Mouse (Mus musculus): Measurements from ENCODE around the gene Cdk11b. TPM values are rescaled to one million over a fixed set of nuclear protein-coding genes. Genes with fewer than 3 reads are reported as not detected.
A peak's percentile ranks its signal among the peaks of the same experiment; 100 is the strongest.

Gene Cdk11b
- 75.7 and 107 TPM in 2 replicates for total RNA-seq (2017)

DNA sequence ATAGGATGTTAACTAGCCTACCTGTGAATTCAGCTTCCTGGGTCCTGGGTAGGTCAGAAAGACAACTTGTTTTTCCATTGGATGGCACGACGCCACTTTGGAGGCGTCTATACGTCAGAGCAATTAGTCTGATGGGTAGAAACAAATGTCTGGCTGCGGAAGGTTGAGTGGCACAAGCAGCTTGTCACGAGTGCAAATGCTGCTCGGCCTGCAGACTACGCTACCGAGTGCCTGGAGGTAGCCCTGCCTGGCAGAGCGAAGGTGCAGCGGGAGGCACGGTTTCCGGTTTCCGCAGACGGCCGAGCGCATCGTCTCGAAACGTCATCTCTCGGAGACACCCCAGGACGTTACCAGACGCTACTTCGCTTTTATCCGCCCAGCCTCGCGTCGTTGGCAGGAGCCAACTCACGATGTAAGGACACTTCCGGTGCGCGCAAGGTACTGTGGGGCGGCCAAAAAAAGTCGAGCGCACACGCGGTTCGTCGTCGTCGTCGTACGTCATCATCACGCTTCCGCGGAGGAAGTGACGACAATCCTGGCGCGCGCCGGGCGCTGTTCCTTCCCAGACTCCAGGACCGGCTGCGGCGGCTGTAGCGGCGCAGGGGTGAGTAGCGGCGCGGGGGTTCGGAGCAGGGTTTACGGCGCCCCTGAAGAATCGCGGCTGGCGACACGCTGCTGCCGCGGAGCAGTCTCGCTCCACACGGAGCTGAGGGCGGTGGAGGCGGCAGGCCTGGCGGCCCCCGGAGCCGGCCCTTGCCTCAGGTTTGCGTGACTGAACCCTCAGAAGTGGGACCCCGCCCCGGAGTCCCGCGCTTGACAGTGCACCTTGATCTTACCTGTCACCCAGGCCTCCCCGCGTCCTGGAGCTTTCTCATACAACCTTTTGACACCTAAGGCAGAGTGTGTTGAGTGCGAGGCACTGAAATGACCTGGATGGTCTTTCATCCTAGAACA lies at the start of gene Cdk11b:
Gene Cdk11b (plus strand): TSS at position 517 of the 954 bp plus-strand sequence.
- ATAC-seq (replicated peaks in 1 of 2; ENCODE audit: insufficient read depth in 1 of 2, low FRiP score in 2 of 2, low TSS enrichment in 1 of 2, low read depth in 1 of 2, poor library complexity in 2 of 2, severe bottlenecking in 2 of 2): peak; percentile 98

DNA sequence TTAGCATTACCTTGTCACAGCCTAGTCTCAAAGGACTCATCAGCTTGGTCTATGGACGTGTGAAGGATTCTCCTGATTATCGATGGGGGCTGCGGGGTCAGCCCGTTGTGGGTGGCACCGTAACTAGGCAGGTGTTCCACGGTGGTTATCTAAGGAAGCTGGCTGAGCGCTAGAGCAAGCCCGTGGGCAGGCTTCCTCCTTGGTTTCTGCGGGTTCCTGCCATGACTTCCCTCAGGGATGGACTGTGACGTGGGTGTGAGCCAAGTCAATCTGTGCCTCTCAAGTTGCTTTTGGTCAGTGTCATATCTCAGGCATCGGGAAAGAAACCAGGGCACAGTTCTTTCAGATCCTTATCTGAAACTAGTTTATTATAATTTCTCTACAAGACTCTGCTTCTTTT lies 49.7 kb upstream of the Cdk11b start:
- ATAC-seq (replicated peaks in 1 of 2; ENCODE audit: insufficient read depth in 1 of 2, low FRiP score in 2 of 2, low TSS enrichment in 1 of 2, low read depth in 1 of 2, poor library complexity in 2 of 2, severe bottlenecking in 2 of 2): peak; percentile 74 to 78

DNA sequence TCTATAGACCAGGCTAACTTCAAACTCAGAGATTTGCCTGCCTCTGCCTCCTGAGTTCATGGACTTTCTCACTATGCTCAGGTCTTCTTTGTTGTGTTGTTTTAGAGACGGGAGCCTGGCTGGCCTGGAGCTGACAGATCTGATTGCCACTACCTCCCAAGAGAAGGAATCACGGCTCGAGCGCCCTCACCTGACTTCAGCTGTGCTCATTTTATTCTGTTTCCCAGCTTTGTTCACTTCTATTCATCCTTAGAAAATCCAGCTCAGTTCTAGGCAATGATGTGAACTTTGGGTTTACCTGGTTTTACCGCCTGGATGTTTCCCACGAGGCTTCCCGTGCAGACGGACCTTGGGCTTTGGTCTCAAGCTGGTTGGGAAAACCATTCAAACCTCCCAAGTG lies 49.1 kb upstream of the Cdk11b start:
- ATAC-seq (replicated peaks in 1 of 2; ENCODE audit: insufficient read depth in 1 of 2, low FRiP score in 2 of 2, low TSS enrichment in 1 of 2, low read depth in 1 of 2, poor library complexity in 2 of 2, severe bottlenecking in 2 of 2): no peak

DNA sequence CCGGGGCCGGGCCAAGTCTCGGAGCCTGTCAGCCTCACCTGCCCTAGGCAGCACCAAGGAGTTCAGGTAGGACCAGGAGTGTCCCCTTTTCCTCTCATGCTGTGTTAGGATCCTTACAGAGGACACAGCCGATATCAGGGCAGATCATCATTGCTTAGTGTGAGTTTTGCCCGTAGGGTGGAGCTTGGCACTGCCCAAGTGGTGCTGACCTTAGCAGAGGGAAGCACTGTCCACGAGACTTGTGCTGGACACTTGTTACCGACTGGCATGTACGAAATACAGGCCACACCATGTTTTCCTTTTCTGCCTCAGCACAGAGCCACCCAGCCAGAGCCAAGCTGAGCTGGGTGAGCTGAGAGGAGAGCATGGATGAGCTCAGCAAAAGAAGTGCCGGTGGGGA lies 47.5 kb upstream of the Cdk11b start:
- no peak for ATAC-seq (replicated peaks in 1 of 2; ENCODE audit: insufficient read depth in 1 of 2, low FRiP score in 2 of 2, low TSS enrichment in 1 of 2, low read depth in 1 of 2, poor library complexity in 2 of 2, severe bottlenecking in 2 of 2)

DNA sequence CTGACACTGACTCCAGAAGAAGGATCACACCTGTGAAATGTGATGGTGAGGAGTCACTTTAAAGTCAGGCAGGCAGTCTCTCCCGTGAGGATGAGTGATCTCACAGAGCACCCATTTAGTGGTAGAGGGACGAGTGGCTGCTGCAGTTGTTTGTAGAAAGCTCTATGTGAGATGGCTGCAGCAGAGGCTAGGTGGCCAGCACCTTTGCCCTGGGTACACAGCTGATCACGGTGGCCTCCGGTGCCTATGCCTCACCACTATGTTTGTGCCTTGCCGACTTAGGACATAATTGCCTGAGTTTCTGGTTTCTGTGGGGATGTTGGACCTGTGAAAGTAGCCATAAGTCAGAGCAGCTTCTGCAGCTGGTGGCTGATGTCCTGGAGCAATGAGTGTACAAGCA lies 46.9 kb upstream of the Cdk11b start:
- no peak for ATAC-seq (replicated peaks in 1 of 2; ENCODE audit: insufficient read depth in 1 of 2, low FRiP score in 2 of 2, low TSS enrichment in 1 of 2, low read depth in 1 of 2, poor library complexity in 2 of 2, severe bottlenecking in 2 of 2)

DNA sequence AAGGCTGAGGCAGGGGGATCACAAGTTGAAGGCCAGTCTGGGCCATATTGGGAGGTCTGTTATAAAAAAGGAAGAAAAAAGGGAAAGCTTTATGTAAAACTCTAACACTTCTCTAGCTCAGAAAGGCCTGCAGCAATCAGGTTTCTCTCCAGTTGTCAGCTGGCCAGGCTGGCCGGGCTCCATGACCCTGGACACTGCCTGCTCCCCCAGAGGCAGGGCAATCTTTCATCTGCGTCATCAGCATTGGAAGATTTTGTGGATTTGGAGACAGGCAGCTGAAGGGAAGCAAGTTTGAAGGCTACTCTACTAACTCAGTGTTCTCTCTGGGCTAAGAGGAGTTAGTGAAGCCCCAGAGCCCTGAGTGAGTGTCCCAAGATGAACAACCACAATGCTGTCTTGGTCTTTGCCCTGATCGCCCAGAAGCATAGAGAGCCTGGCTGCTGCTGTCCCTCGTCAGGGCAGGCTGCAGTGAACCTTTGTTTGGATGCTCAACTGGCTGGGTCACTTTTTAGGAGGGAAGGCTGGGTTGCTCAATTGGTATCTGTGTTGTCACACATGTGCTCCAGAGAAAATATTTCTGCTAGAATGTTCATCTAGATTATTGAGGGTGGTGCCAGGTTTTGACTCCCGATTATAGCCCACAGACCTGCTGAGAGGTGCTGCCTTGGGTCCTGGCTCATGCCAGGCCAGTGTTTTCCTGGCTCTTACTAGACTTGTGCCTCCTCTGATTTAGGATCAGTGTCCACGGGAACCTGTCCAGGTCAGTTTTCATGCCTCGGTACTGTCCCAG lies 46.1 kb upstream of the Cdk11b start:
- ATAC-seq (replicated peaks in 1 of 2; ENCODE audit: insufficient read depth in 1 of 2, low FRiP score in 2 of 2, low TSS enrichment in 1 of 2, low read depth in 1 of 2, poor library complexity in 2 of 2, severe bottlenecking in 2 of 2): no peak

DNA sequence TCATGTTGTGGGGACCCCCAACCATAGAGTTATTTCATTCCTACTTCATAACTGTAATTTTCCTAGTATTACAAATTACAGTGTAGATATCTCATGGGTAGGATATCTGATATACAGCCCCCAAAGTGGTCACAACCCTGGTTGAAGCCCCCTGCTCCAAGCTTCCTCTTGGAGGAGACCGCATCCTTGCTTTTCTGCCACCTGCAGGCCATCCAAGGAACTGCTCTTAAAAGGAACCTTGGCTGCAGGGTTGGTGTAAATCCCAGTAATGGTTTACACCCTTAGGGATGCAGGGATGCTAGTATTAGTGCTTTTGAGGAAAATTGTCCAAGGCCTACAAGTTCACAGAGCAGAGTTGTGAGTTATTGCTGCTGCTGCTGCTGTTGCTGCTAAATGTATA lies 44.2 kb upstream of the Cdk11b start:
- ATAC-seq (replicated peaks in 1 of 2; ENCODE audit: insufficient read depth in 1 of 2, low FRiP score in 2 of 2, low TSS enrichment in 1 of 2, low read depth in 1 of 2, poor library complexity in 2 of 2, severe bottlenecking in 2 of 2): 0 out of 4 replicates have a peak, but pooled peaks have one; percentile 24 to 65

DNA sequence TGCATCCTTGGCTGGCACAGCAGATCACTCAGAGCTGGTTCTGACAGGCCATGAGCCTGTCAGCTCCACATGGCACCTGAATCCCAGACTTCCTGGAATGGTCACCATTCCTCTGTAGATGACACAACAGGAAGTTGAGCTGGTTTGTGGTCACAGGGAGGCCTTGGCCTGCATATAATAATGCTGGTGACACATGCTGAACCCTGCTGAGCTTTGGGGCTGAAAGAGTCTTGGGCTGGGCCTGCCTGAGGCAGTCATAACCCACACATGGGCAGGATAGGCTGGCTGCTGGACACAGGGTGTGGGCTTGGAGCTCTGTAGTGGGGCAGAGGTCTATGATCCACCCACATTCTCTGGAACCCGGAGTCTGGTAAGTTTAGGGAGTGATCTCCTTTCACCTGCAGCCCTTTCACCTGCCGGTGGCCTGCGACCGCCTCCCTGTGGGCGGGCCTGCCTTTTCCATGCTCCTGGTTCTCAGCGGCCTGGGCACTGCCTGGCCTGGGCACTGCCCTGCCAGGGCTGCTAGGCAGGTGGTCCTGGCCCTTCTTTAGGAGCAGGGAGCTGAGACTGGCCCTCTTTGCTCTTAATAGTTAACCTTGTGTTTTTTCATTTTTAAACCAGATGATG lies 42.3 kb upstream of the Cdk11b start:
- ATAC-seq (replicated peaks in 1 of 2; ENCODE audit: insufficient read depth in 1 of 2, low FRiP score in 2 of 2, low TSS enrichment in 1 of 2, low read depth in 1 of 2, poor library complexity in 2 of 2, severe bottlenecking in 2 of 2): peak; percentile 32 to 50; a peak in 3 of 4 replicates

DNA sequence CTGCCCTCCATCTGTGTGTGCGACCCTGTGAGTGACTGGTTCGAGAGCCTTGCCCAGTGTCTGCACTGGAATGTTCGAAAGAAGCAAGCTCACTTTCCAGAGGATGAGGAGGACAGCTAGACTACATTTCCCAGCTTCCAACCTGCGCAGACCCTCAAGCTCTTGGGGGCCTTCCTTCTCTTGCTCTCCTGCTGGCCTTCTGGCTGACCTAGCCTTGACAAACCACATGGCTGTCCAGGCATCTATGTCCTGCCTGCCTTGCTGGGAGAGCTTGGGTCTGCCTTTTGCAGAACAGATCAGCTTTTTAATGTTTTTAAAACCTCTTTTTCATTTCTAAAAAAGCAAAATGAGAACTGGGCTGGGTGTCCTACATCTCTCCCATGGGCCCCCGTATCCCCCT lies 35.3 kb upstream of the Cdk11b start:
- no peak for ATAC-seq (replicated peaks in 1 of 2; ENCODE audit: insufficient read depth in 1 of 2, low FRiP score in 2 of 2, low TSS enrichment in 1 of 2, low read depth in 1 of 2, poor library complexity in 2 of 2, severe bottlenecking in 2 of 2)

DNA sequence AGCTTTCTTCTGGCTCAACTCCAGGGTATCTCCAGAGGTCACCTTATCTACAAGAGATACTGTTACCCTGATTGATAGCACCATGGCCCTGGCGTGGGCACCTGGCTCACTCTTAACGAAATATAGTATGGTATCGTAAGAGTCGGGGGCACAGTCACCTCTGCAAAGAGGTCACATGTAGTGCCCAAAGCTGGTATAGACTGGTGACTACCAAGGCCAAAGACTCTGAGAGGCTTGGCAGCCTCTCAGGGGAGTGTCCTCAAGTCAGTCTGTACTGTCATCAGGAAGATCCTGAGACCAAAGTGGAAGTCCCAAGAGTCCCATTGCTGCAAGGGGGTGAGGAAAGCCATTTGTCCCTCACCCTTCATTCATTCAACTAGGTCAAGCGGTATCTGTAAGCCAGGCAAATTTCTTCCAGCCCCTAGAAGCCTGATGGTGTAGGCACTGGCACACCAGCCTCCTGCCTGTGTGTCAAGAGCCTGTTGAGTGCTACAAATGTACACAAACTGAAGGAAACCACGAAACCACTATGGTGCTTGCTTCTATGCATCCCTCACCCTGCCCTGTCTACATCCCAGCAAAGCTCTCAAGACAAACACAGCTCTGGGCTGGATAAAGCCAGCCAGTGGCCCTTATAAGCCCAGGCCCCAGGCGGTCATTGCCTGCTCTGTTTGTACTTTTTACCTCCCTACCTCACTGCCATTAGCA lies 33.5 kb upstream of the Cdk11b start:
- ATAC-seq (replicated peaks in 1 of 2; ENCODE audit: insufficient read depth in 1 of 2, low FRiP score in 2 of 2, low TSS enrichment in 1 of 2, low read depth in 1 of 2, poor library complexity in 2 of 2, severe bottlenecking in 2 of 2): peak in 1 of 2 experiments; percentile 33; a peak in 2 of 4 replicates

DNA sequence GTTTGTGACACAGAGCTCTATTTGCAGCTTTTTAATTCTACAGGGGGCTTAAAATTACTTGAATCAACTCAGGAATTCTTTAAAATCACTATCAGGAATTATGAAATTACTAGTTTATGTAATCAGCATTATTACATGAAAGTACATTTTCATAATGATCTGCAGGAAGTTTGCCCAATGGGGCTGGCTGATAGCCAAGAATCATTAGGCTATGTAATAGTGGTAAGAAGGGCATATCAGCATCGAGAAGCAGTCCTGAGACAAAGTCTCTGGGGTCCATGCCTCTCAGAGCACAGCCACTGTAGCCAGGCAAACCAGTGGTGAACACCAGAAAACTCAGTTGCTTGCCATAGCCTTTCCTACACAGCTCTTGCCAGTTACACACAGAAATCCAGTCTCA lies 30.9 kb upstream of the Cdk11b start:
- no peak for ATAC-seq (replicated peaks in 1 of 2; ENCODE audit: insufficient read depth in 1 of 2, low FRiP score in 2 of 2, low TSS enrichment in 1 of 2, low read depth in 1 of 2, poor library complexity in 2 of 2, severe bottlenecking in 2 of 2)

DNA sequence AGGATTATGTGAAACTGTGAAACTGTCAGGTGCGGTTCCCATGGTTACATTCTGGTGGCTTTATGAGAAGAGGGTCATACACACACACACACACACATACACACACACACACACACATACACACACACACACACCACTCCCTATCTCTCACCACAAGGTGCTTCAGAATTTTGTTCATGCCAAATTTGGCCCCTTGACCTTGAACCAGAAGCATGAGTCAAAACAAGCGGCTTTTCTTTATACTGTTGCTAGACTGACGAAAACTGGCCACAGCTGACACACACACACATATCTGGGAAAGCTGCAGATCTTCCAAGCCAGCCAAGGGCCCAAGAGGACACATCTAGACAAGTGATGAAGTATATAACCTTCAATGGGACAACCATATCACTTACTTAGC lies 28.9 kb upstream of the Cdk11b start:
- ATAC-seq (replicated peaks in 1 of 2; ENCODE audit: insufficient read depth in 1 of 2, low FRiP score in 2 of 2, low TSS enrichment in 1 of 2, low read depth in 1 of 2, poor library complexity in 2 of 2, severe bottlenecking in 2 of 2): no peak

DNA sequence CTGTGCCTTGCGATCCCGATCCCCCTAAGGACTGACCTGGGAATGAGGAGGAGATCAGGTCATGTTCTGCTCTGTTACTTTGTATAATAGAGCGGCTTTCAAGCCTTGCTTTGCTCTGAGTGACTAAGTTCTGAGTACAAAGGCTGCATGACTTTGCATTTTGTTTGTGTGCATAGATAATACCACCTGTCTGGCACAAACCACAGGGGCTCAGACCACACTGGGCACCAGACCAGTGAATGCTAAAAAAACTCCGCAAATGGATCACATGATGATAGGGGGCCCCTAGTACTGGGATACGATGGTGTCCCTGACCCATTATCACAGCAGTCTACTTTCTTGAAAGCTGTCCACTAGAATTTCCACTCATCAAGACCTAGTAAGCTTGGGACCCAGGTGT lies 28.0 kb upstream of the Cdk11b start:
- peak; percentile 31 to 60 for ATAC-seq (replicated peaks in 1 of 2; ENCODE audit: insufficient read depth in 1 of 2, low FRiP score in 2 of 2, low TSS enrichment in 1 of 2, low read depth in 1 of 2, poor library complexity in 2 of 2, severe bottlenecking in 2 of 2)

DNA sequence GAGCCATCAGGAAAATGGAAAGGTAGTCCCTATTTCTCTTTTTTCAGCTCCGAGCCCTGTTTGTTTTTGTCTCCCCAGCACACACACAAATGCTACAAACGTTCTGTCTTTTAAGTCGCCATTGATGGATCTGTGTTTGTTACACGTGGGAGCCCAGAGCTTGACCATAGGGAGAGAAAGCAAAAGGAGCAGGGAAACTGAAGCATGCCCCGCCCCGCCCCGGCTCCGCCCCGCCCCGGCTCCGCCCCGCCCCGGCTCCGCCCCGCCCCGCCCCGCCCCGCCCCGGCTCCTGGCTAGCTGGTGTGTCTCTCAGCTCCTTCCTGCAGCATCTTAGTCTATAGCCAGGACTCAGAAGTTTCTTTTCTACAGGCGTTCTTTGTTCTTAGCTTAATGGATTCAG lies 26.1 kb upstream of the Cdk11b start:
- ATAC-seq (replicated peaks in 1 of 2; ENCODE audit: insufficient read depth in 1 of 2, low FRiP score in 2 of 2, low TSS enrichment in 1 of 2, low read depth in 1 of 2, poor library complexity in 2 of 2, severe bottlenecking in 2 of 2): no peak

DNA sequence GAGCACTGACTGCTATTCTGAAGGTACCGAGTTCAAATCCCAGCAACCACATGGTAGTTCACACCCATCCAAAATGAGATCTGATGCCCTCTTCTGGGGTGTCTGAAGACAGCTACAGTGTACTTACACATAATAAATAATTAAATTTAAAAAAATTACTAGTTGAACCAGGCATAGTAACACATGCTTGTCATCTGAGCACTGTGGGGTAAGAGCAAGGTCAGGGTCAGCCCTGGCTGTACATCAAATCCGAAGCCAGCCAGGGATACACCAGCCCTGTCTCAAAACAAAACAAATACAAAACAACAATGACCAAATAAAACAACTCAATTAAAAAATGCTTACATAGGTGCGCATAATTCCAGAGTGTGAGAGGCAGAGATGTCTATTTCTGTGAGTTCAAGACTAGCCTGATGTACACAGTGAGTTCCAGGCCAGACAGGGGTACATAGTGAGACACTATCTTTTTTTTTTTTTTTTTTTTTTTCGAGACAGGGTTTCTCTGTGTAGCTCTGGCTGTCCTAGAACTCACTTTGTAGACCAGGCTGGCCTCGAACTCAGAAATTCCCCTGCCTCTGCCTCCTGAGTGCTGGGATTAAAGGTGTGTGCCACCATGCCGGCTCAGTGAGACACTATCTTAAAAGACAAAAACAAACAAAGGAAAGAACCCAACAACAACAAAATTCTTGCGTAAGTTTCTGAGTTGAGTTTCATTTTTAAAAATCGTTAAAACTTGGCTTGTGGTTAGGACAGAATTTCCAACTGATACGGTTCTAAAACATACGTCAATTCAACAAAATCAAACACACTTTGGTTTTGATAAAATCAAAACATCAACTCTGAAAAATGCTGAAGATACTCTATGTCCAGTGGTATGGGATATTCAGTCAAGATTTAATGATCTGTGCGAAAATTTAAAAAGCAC lies 24.5 kb upstream of the Cdk11b start:
- no peak for ATAC-seq (replicated peaks in 1 of 2; ENCODE audit: insufficient read depth in 1 of 2, low FRiP score in 2 of 2, low TSS enrichment in 1 of 2, low read depth in 1 of 2, poor library complexity in 2 of 2, severe bottlenecking in 2 of 2)

All from hematopoietic stem cell, adult 5-6 weeks (primary cell).